Mouse (Mus musculus): ENCODE measurements around the gene E130116L18Rik. TPM values are rescaled to one million over a fixed set of nuclear protein-coding genes. Genes with fewer than 3 reads are reported as not detected.
"Not testable (repeated sequence)": the region's sequence is repeated elsewhere in the genome, so short reads cannot be mapped to it uniquely, and the experiment has no call there.

The E130116L18Rik gene
- polyA plus RNA-seq, 1 experiment from 2014 or later, result not detected

DNA sequence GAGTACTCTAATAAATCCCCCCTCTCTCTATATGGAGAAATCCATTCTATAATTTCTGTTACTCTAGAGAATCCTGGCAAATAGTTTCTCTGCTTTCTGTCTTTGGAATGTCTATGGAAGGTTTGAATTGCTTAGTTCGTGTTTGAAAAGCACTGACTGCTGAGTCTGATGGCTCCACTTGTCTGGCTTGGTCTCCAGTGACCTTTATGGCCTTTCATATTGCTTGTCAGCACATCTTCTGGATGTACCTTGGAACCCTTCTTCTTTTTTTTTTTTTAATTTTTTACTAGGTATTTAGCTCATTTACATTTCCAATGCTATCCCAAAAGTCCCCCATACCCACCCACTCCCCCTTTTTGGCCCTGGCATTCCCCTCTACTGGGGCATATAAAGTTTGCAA, 1.4 kb upstream of the E130116L18Rik start:
- not testable (repeated sequence) for H3K27me3 ChIP-seq (ENCODE audit: low read depth, poor library complexity, severe bottlenecking); H3K4me3 ChIP-seq; H3K27ac ChIP-seq (replicated peaks); H3K9me3 ChIP-seq (replicated peaks); DNase-seq (ENCODE audit: low spot score); H3K4me1 ChIP-seq
- 83% methylated on average over 1 of the region's 1 CpGs for WGBS
- peaks cover 29% of the 10 kb centered on the region for H3K36me3 ChIP-seq

GRCm38 (mm10) chr5:25221604-25222003, 1.3 kb downstream of the E130116L18Rik start, which contains the start of gene Galnt11:
Gene Galnt11 (plus strand): TSS chr5:25221904.
- no peaks in the 10 kb centered on the region for H3K9me3 ChIP-seq (replicated peaks)
- no peak for DNase-seq (ENCODE audit: low spot score)
- peak within 1 kb of the TSS; percentile 95 for H3K27ac ChIP-seq (replicated peaks)
- WGBS, result 89% methylated on average over 3 of the region's 3 CpGs
- H3K36me3 ChIP-seq, result peaks cover 11% of the 10 kb centered on the region
- no peaks in the 10 kb centered on the region for H3K27me3 ChIP-seq (ENCODE audit: low read depth, poor library complexity, severe bottlenecking)
- H3K4me1 ChIP-seq, result peaks cover 9% of the 10 kb centered on the region
- H3K4me3 ChIP-seq, result peak within 1 kb of the TSS; percentile 80

DNA sequence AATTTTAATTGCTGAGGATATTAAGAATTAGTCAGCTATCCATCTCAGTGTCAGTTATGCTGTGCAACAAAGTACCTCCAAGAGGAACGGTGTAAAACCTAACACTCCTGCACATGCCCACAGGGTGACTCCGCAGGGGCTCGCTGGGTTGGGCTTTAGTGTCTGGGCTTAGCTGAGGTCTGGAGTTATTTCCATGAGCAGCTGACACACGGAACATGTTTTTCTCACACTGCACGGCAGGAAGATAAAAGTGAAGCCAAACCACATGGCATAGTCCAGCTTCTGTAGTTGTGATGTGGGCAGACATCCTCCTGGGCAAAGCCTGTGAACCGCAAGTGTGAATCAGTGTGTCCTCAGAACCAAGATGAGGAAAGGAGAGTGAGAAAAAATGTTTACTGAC, 7.9 kb downstream of the E130116L18Rik start:
- DNase-seq (ENCODE audit: low spot score), result no peak
- 85% methylated on average over 6 of the region's 6 CpGs for WGBS
- H3K36me3 ChIP-seq, result no peaks in the 10 kb centered on the region
- H3K27me3 ChIP-seq (ENCODE audit: low read depth, poor library complexity, severe bottlenecking), result no peaks in the 10 kb centered on the region
- no peak overlapping the region for H3K4me3 ChIP-seq
- H3K27ac ChIP-seq (replicated peaks), result no peak overlapping the region
- H3K4me1 ChIP-seq, result no peaks in the 10 kb centered on the region
- no peaks in the 10 kb centered on the region for H3K9me3 ChIP-seq (replicated peaks)

GRCm38 (mm10) chr5:25213216-25213615, 9.7 kb downstream of the E130116L18Rik start:
- H3K36me3 ChIP-seq; H3K27me3 ChIP-seq (ENCODE audit: low read depth, poor library complexity, severe bottlenecking): not testable (repeated sequence)

DNA sequence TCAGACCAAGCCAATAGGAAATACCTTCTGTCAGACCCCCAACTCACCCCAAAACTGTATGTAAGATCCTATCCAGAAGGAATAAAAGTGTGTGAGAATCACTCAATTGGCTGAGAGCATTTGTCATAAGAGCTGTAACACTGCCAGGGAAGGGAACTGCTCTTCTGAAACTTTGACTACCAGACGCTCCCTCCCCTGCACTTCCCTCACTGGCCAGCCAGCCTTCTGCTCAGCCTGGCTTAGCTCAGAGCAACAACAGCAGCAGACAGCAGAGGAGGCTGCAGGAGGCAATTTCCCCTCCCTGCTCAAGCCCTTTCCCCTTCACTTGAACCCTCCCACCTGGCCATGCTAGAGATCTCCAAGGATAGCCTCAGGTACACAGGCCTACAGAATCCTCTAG, 11.1 kb downstream of the E130116L18Rik start:
- Histone ChIP-seq H3K4me1 (no peaks in the 10 kb centered on the region), H3K27ac (replicated peaks) (no peak overlapping the region), H3K4me3 (no peak overlapping the region), H3K9me3 (replicated peaks) (no peaks in the 10 kb centered on the region), H3K27me3 (ENCODE audit: low read depth, poor library complexity, severe bottlenecking) (no peaks in the 10 kb centered on the region), H3K36me3 (no peaks in the 10 kb centered on the region)
- 79% methylated on average over 1 of the region's 1 CpGs for WGBS
- no peak for DNase-seq (ENCODE audit: low spot score)

More at GRCm38 (mm10) chr5:25213216-25213615, 9.7 kb downstream of the E130116L18Rik start:
- not testable (repeated sequence) for H3K4me1 ChIP-seq; H3K27ac ChIP-seq (replicated peaks); DNase-seq (ENCODE audit: low spot score); H3K9me3 ChIP-seq (replicated peaks); H3K4me3 ChIP-seq

GRCm38 (mm10) chr5:25190521-25190920, 32.4 kb downstream of the E130116L18Rik start:
- Histone ChIP-seq H3K4me1 (peaks cover 5% of the 10 kb centered on the region; the same call in 1 of the 2 replicates), H3K4me3 (no peak overlapping the region), H3K27ac (replicated peaks) (no peak overlapping the region), H3K9me3 (replicated peaks) (no peaks in the 10 kb centered on the region), H3K36me3 (no peaks in the 10 kb centered on the region), H3K27me3 (ENCODE audit: low read depth, poor library complexity, severe bottlenecking) (no peaks in the 10 kb centered on the region)
- 87% methylated on average over 2 of the region's 2 CpGs for WGBS
- no peak for DNase-seq (ENCODE audit: low spot score)

- no peaks in the 10 kb centered on the region for H3K9me3 ChIP-seq (replicated peaks)
- no peak overlapping the region for H3K27ac ChIP-seq (replicated peaks)
- no peak overlapping the region for H3K4me3 ChIP-seq
- no peaks in the 10 kb centered on the region for H3K27me3 ChIP-seq (ENCODE audit: low read depth, poor library complexity, severe bottlenecking)
- H3K36me3 ChIP-seq, result no peaks in the 10 kb centered on the region
- H3K4me1 ChIP-seq, result peaks cover 10% of the 10 kb centered on the region
- WGBS, result 38% methylated on average over 1 of the region's 1 CpGs
- DNase-seq (ENCODE audit: low spot score), result no peak
These were observed 34.2 kb downstream of the E130116L18Rik start for GRCm38 (mm10) chr5:25188802-25189201.

DNA sequence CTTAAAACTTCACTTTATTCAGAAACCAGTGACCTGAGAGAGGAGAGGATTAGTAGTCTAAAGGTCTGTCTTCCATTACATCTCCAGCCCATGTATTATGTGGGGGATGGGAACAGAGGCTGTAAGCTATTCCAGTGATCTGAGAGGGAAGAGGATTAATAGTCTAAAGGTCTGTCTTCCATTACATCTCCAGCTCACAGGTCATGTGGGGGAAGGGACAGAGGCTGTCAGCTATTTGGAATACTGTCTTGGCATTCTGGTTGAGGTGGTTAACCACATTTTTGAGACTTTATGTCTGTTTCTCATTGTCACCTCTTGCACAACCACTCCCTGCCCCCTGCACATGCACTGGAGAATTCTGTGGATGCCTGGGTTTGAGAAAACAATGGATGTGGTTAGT, 35.2 kb downstream of the E130116L18Rik start:
- no peak overlapping the region for H3K4me3 ChIP-seq
- H3K27me3 ChIP-seq (ENCODE audit: low read depth, poor library complexity, severe bottlenecking), result no peaks in the 10 kb centered on the region
- no peaks in the 10 kb centered on the region for H3K9me3 ChIP-seq (replicated peaks)
- no peak overlapping the region for H3K27ac ChIP-seq (replicated peaks)
- H3K4me1 ChIP-seq, result peaks cover 10% of the 10 kb centered on the region
- H3K36me3 ChIP-seq, result no peaks in the 10 kb centered on the region
- DNase-seq (ENCODE audit: low spot score), result no peak

DNA sequence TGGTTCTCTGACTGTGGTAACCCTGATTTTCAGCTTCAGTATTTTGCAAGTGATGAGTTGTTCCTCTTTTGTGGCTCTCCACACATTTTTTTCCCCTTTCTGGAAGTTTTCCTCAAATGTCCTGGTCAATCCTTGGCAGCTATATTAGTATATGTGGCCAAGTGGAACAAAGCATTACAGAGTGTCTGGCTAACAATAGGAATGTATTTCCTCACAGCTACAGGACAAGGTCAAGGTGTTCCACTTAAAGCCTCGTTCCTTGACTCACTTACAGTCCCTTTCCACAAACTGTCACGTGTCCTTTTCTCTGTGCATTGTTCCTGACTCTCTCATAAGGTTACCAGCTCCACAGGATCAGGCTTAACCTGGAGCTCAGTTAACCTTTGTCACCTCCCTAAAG, 38.4 kb downstream of the E130116L18Rik start:
- no peak overlapping the region for H3K4me3 ChIP-seq

DNA sequence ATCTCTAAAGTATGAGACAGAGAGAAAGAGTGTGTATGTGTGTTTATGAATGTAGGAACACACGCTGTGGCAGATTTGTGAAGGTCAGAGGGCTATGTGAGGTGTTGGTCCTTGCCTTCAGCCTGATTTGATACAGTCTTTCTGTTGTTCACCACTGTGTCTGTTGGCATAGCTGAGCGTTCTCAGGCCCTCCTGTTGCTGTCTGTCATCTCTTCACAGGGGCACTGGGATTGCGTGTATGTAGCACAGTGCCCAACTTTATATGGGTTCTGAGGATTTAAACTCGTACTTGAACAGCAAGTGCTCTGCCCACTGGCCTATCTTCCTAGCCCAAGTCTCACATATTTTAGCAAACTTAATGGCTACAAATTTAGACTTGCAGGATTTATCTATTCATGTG, 39.4 kb downstream of the E130116L18Rik start:
- 89% methylated on average over 4 of the region's 4 CpGs for WGBS
- no peak overlapping the region for H3K27ac ChIP-seq (replicated peaks)
- peaks cover 10% of the 10 kb centered on the region for H3K4me1 ChIP-seq
- no peak overlapping the region for H3K4me3 ChIP-seq
- no peaks in the 10 kb centered on the region for H3K27me3 ChIP-seq (ENCODE audit: low read depth, poor library complexity, severe bottlenecking)
- no peaks in the 10 kb centered on the region for H3K36me3 ChIP-seq
- H3K9me3 ChIP-seq (replicated peaks), result no peaks in the 10 kb centered on the region
- DNase-seq (ENCODE audit: low spot score), result no peak

More for the DNA sequence above, 38.4 kb downstream of the E130116L18Rik start:
- Histone ChIP-seq H3K27me3 (ENCODE audit: low read depth, poor library complexity, severe bottlenecking) (no peaks in the 10 kb centered on the region), H3K9me3 (replicated peaks) (no peaks in the 10 kb centered on the region), H3K36me3 (no peaks in the 10 kb centered on the region), H3K27ac (replicated peaks) (no peak overlapping the region), H3K4me1 (peaks cover 10% of the 10 kb centered on the region)
- WGBS, result 71% methylated on average over 2 of the region's 2 CpGs
- DNase-seq (ENCODE audit: low spot score), result no peak

DNA sequence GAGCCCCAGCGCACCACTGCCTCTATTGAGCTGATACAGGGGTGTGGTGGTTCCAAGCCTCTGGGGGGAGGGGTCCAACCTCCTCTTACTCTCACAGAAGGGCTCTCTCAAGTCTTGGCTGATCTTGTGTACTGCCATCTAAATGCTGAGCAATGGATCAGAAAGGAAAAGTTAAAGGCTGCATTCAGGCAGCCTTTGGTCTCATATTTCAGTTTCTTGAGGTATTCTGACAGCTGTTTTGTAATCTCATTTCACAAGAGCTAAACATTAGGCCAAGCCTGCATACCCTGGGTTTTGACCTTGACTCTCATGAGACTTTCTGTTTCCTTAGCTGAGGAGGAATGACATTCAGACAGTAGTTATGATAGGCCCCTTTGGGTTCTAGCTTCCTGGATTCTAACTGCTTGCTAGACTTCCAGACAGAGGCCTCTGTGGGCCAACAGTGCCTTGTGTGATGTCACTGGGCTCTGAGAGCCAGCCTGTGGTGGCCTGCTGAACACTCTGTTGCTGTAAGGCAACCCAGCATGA, 41.9 kb downstream of the E130116L18Rik start, which contains the start of gene Galntl5:
Gene Galntl5, plus strand, starts transcription at position 457 of the 528 bp plus-strand sequence.
- Histone ChIP-seq H3K36me3 (no peaks in the 10 kb centered on the region), H3K9me3 (replicated peaks) (no peaks in the 10 kb centered on the region), H3K4me3 (no peak within 1 kb of the TSS), H3K4me1 (peaks cover 6% of the 10 kb centered on the region; the same call in 1 of the 2 replicates), H3K27ac (replicated peaks) (no peak within 1 kb of the TSS), H3K27me3 (ENCODE audit: low read depth, poor library complexity, severe bottlenecking) (no peaks in the 10 kb centered on the region)
- WGBS, result 73% methylated on average over 1 of the region's 1 CpGs
- no peak for DNase-seq (ENCODE audit: low spot score)

DNA sequence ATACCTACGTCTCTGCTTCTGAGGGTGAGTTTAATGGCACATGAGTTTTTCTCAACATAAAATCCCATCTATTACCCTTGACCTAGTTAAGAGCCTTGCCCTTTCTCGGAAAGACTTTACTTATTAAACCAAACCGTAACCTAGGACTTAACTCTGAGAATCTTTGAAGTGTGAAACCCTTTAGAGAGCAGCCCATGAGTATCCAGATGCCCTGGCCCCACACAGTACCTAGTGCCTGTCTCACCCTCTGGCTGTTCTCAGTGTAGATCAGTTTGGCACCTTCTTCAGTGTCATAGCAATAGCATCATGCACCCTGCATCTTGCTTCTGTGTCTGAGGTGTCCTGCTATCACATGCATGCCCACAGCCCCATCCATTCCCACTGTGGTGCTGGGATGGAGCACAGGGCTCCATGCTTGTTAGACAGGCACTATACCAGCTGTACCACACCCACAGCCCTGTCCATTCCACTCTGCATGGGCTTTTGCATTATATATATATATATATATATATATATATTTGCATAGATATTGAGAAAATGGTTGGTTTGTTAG, 42.9 kb downstream of the E130116L18Rik start:
- no peak for DNase-seq (ENCODE audit: low spot score)
- no peaks in the 10 kb centered on the region for H3K36me3 ChIP-seq
- no peaks in the 10 kb centered on the region for H3K27me3 ChIP-seq (ENCODE audit: low read depth, poor library complexity, severe bottlenecking)
- 91% methylated on average over 3 of the region's 3 CpGs for WGBS
- H3K4me1 ChIP-seq, result peaks cover 6% of the 10 kb centered on the region; the same call in 1 of the 2 replicates
- H3K27ac ChIP-seq (replicated peaks), result no peak overlapping the region
- no peak overlapping the region for H3K4me3 ChIP-seq
- no peaks in the 10 kb centered on the region for H3K9me3 ChIP-seq (replicated peaks)

GRCm38 (mm10) chr5:25179284-25179683, 43.7 kb downstream of the E130116L18Rik start:
- WGBS, result 94% methylated on average over 4 of the region's 4 CpGs

More at GRCm38 (mm10) chr5:25179284-25179683, 43.7 kb downstream of the E130116L18Rik start:
- no peak overlapping the region for H3K27ac ChIP-seq (replicated peaks)
- no peaks in the 10 kb centered on the region for H3K27me3 ChIP-seq (ENCODE audit: low read depth, poor library complexity, severe bottlenecking)
- H3K4me1 ChIP-seq, result peaks cover 4% of the 10 kb centered on the region; the same call in 1 of the 2 replicates
- DNase-seq (ENCODE audit: low spot score), result no peak
- H3K36me3 ChIP-seq, result no peaks in the 10 kb centered on the region
- H3K9me3 ChIP-seq (replicated peaks), result no peaks in the 10 kb centered on the region
- no peak overlapping the region for H3K4me3 ChIP-seq
